Mouse (Mus musculus) forebrain, postnatal 0 days (tissue): ENCODE data around the gene Eri3. TPM values are rescaled to one million over a fixed set of nuclear protein-coding genes. Genes with fewer than 3 reads are reported as not detected.

Source experiments
- ATAC-seq: fragments of 200-750 bp; cut with Nextera tagmentation; 2 replicates; pipeline ENCODE4 v1.8.0; 2017; ENCODE audit warnings: mild to moderate bottlenecking, moderate library complexity
- DNase-seq: peaks from one replicate; pipeline ENCODE4 v3.0.0-alpha.2; 2015
- H3K27ac ChIP-seq: fragments of 300-500 bp; sonication (generic); 2 replicates; pipeline ENCODE4 v1.5.1; 2014; ENCODE audit warnings: low read depth, mild to moderate bottlenecking, antibody characterized with exemption, low read length, moderate library complexity, mixed read lengths
- H3K27me3 ChIP-seq: fragments of 300-500 bp; sonication (generic); 2 replicates; pipeline ENCODE4 v1.6.1; 2014; ENCODE audit warnings: mild to moderate bottlenecking, low read length, mixed read lengths; ENCODE audit not compliant: insufficient read depth
- H3K36me3 ChIP-seq: fragments of 300-500 bp; sonication (generic); 2 replicates; pipeline ENCODE4 v1.6.1; 2014; ENCODE audit warnings: mild to moderate bottlenecking, moderate library complexity; ENCODE audit not compliant: insufficient read depth
- H3K4me1 ChIP-seq: fragments of 300-500 bp; sonication (generic); 2 replicates; pipeline ENCODE4 v1.6.1; 2014; ENCODE audit warnings: antibody characterized with exemption; ENCODE audit not compliant: insufficient read depth
- H3K4me2 ChIP-seq: fragments of 300-500 bp; sonication (generic); 2 replicates; pipeline ENCODE4 v1.6.1; 2014; ENCODE audit warnings: low read depth, mild to moderate bottlenecking, moderate library complexity
- H3K4me3 ChIP-seq: fragments of 300-500 bp; sonication (generic); 2 replicates; pipeline ENCODE4 v1.5.1; 2014; ENCODE audit warnings: low read depth, low read length, mixed read lengths
- H3K9ac ChIP-seq: fragments of 300-500 bp; sonication (generic); 2 replicates; pipeline ENCODE4 v1.6.1; 2014; ENCODE audit warnings: mild to moderate bottlenecking
- H3K9me3 ChIP-seq: fragments of 300-500 bp; sonication (generic); 2 replicates; pipeline ENCODE4 v1.6.1; 2016; ENCODE audit warnings: low read length
- CTCF ChIP-seq: sonication (generic); IDR thresholded peaks from 2 replicates; pipeline ENCODE4 v1.5.1; 2016; ENCODE audit warnings: antibody characterized with exemption, control low read depth, low read depth
- WGBS: fragments of 180-500 bp; shearing (Covaris S2); extraction: QIAGEN DNeasy Blood & Tissue Kit; methylation state at CpG from one replicate; pipeline ENCODE4 v1.1.7; 2014; 5-methylcytosine and 5-hydroxymethylcytosine counted together
- polyA plus RNA-seq: library from polyadenylated mRNA; unstranded; fragments of >200 nt; fragmentation: Nextera tagmentation; extraction: Ambion mirVana; gene quantifications from 2 replicates; pipeline ENCODE4 v1.2.1, GENCODE M21; 2015
- total RNA-seq: library from RNA; depleted of rRNA; stranded (reverse); fragments of >200 nt; gene quantifications from 2 replicates; pipeline ENCODE4 v1.2.3, GENCODE M21; 2014

Eri3 gene
- total and polyA plus RNA-seq, 2 experiments from 2014 or later = 269 to 379 TPM

GRCm38 (mm10) chr4:117595293-117595692 lies 45.1 kb downstream of the Eri3 start:
- Histone ChIP-seq H3K9ac (no peak overlapping the region), H3K27me3 (no peaks in the 10 kb centered on the region), H3K27ac (no peak overlapping the region), H3K4me2 (no peak overlapping the region), H3K4me3 (no peak overlapping the region), H3K36me3 (peaks cover 64% of the 10 kb centered on the region), H3K9me3 (no peaks in the 10 kb centered on the region), H3K4me1 (no peaks in the 10 kb centered on the region)
- DNase-seq (no peak), ATAC-seq (peak; percentile 20; the same call in 1 of the 2 replicates)
- no peak for TF ChIP-seq CTCF
- WGBS = 64% methylated on average over 10 of the region's 10 CpGs

DNA sequence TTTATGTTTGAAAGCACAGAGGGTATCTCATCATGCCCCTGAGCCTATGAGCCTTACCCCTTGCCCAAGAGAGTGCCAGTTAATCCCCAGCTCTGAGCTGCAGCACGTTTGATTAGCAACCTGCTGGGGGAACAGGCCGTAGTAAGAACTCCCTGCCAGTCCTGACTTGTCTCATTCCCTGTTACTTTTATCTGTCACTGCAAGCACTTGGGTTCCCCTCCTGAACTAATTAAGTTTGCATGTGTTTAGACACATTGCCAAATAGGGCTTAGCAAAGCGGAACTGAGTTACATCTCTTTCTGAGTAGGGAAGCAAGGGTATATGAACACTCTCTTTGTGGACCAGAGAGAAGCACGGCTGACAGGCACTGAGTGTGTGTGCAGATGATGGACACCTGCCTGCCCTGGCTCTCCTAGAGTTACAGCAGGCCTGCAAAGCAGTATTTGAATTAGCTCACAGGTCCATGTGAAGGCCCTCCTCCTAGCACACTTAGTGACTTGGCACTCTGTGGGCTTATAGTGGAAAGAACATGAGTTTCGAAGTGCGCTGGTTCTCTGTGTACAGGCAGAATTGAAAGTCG lies 49.9 kb downstream of the Eri3 start:
- H3K9ac ChIP-seq = no peak overlapping the region
- H3K4me1 ChIP-seq = peaks cover 4% of the 10 kb centered on the region; the same call in 1 of the 2 replicates
- H3K27ac ChIP-seq = no peak overlapping the region
- H3K4me3 ChIP-seq = no peak overlapping the region
- H3K9me3 ChIP-seq = no peaks in the 10 kb centered on the region
- no peak for TF ChIP-seq CTCF
- no peaks in the 10 kb centered on the region for H3K27me3 ChIP-seq
- WGBS = 35% methylated on average over 7 of the region's 7 CpGs
- no peak for DNase-seq
- H3K4me2 ChIP-seq = no peak overlapping the region
- peak; percentile 55 for ATAC-seq
- H3K36me3 ChIP-seq = peaks cover 39% of the 10 kb centered on the region

DNA sequence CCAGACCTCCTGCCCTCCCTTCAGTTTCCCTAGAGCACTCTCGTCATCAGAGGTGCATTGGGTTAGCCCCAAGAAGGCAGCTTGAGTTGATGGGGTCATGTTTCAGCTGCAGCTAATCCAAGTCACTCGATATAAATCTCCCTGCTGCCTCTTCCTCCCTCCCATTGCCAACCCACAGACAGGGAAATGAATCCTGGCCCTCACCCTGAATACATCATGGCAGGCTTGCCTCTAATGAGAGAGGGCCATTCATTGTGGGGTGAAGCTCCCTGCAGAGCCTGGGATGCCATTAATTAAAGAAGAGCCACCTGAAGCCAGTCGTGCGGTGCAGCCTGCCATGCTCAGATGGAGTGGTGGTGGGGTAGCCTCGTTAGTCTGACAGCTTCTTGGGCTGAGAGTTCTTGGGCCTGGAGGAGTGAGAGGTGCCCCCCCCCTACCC lies 51.2 kb downstream of the Eri3 start:
- H3K27ac ChIP-seq = no peak overlapping the region
- peak; percentile 44 for ATAC-seq
- peaks cover 4% of the 10 kb centered on the region; the same call in 1 of the 2 replicates for H3K4me1 ChIP-seq
- H3K4me3 ChIP-seq = no peak overlapping the region
- TF ChIP-seq CTCF = no peak
- WGBS = 12% methylated on average over 5 of the region's 5 CpGs
- H3K9me3 ChIP-seq = no peaks in the 10 kb centered on the region
- no peak overlapping the region for H3K4me2 ChIP-seq
- no peak overlapping the region for H3K9ac ChIP-seq
- H3K27me3 ChIP-seq = no peaks in the 10 kb centered on the region
- DNase-seq = no peak
- H3K36me3 ChIP-seq = peaks cover 38% of the 10 kb centered on the region

DNA sequence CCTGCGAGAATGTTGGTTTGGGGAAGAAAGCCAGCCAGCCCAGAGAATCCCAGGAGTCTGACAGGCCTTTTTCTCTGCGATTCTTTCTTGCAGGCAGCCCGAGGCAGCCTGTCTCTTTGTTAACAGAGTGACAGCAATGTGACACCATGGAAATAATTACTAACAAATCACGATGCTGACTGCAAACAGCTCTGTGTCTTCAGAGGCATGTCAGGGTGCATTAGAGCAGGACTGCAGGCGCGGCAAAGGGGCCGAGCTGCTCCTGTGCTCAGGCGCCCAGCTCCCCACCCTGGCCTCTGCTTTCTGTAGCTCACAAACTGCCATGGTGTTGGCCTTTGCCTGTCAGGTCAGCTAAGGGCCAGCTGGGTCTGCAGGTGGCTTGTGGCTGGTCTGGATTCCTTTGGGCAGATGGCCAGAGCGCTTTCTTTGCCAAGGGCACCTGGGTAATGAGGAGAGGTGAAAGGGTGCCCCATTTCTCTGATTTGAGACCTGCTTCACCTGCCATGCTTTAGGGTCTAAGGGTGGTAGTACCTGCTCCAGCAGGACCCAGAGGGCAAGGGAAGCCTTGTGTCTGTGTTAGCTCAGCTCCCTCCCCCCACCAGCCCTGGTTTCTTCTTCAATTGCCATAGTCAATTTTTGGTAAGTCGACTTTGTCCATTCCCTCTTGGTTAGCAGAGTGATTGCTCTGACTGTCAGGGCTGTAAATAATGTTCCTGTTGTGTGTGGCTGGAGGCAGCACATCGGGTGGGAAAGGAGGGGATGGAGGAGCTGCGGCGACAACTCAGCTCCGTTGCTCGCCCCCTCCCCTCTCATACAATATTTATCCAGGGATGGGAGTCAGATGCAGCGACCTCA lies 55.2 kb downstream of the Eri3 start:
- H3K4me1 ChIP-seq = peaks cover 4% of the 10 kb centered on the region; the same call in 1 of the 2 replicates
- H3K9me3 ChIP-seq = no peaks in the 10 kb centered on the region
- no peak overlapping the region for H3K4me2 ChIP-seq
- no peaks in the 10 kb centered on the region for H3K27me3 ChIP-seq
- H3K36me3 ChIP-seq = peaks cover 18% of the 10 kb centered on the region; the same call in 1 of the 2 replicates
- peak overlapping the region; percentile 40 for H3K27ac ChIP-seq
- H3K9ac ChIP-seq = peak overlapping the region; percentile 22; the same call in 1 of the 2 replicates
- H3K4me3 ChIP-seq = no peak overlapping the region
- no peak for TF ChIP-seq CTCF
- DNase-seq (no peak), ATAC-seq (peak; percentile 49; the same call in 1 of the 2 replicates)
- WGBS = 36% methylated on average over 16 of the region's 16 CpGs

- H3K27ac ChIP-seq = no peak overlapping the region
- peaks cover 4% of the 10 kb centered on the region; the same call in 1 of the 2 replicates for H3K4me1 ChIP-seq
- H3K27me3 ChIP-seq = no peaks in the 10 kb centered on the region
- no peak overlapping the region for H3K4me2 ChIP-seq
- H3K4me3 ChIP-seq = no peak overlapping the region
- no peak for TF ChIP-seq CTCF
- no peak for DNase-seq
- no peaks in the 10 kb centered on the region for H3K9me3 ChIP-seq
- 73% methylated on average over 1 of the region's 1 CpGs for WGBS
- H3K36me3 ChIP-seq = peaks cover 18% of the 10 kb centered on the region; the same call in 1 of the 2 replicates
- H3K9ac ChIP-seq = no peak overlapping the region
- no peak for ATAC-seq
These were observed 55.7 kb downstream of the Eri3 start for GRCm38 (mm10) chr4:117605954-117606227.

GRCm38 (mm10) chr4:117606831-117607610 lies 56.9 kb downstream of the Eri3 start:
- H3K4me2 ChIP-seq = no peak overlapping the region
- H3K9me3 ChIP-seq = no peaks in the 10 kb centered on the region
- H3K4me1 ChIP-seq = peaks cover 4% of the 10 kb centered on the region; the same call in 1 of the 2 replicates
- no peak overlapping the region for H3K4me3 ChIP-seq
- no peaks in the 10 kb centered on the region for H3K27me3 ChIP-seq
- 88% methylated on average over 5 of the region's 5 CpGs for WGBS
- no peak overlapping the region for H3K27ac ChIP-seq
- ATAC-seq = no peak
- H3K9ac ChIP-seq = no peak overlapping the region
- no peak for TF ChIP-seq CTCF
- no peak for DNase-seq
- peaks cover 22% of the 10 kb centered on the region; the same call in 1 of the 2 replicates for H3K36me3 ChIP-seq
